Mouse (Mus musculus): ENCODE data around the gene Wdr66. TPM values are rescaled to one million over a fixed set of nuclear protein-coding genes. Genes with fewer than 3 reads are reported as not detected.
A peak's percentile ranks its signal among the peaks of the same experiment; 100 is the strongest.

Wdr66 gene
- total and polyA plus RNA-seq, 3 experiments: 0.21 to 0.34 (median 0.21) TPM

DNA sequence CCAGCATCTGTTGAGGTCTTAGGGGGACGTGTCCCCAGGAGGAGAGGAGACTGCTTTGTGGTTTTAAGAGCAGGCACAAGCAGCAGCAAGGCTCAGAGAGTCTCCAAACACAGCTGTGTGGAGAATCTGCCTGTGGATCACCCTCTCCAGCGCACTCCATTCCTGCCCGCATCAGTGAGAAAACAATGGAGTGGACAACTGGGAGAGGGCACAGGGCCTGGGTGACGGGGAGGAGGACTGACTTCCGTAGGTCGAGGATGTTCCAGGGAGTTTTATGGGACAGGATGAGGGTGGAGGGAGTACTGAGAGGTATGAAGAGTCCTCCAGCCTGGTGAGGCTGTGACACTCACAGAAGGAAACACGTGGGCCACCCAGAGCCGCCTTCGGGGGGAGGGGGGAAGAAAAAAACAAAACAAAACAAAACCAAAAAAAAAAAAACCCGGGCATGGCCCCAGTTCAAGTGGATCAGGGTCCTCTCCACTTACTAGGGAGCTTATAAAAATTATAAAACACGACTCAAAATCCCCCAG, 62.0 kb downstream of the Wdr66 start:
- in situ Hi-C loops (cut with MboI; ENCODE audit: low pct_ligation_motif_present, low pct_unique_long_range_greater_than_20kb, low sequenced_read_pairs) (no loop called here), dilution Hi-C loops (cut with MboI; ENCODE audit: extremely low pct_ligation_motif_present, extremely low pct_unique_long_range_greater_than_20kb, low sequenced_read_pairs) (no loop called here)
- no peaks in the 10 kb centered on the region for H3K79me2 ChIP-seq (replicated peaks; ENCODE audit: control insufficient read depth, extremely low read depth, insufficient read depth, poor library complexity, severe bottlenecking)
- H3K4me2 ChIP-seq (ENCODE audit: insufficient read depth, low read depth, poor library complexity, severe bottlenecking): no peak overlapping the region
- TF ChIP-seq SMC3 (IDR thresholded peaks at IDR 0.05; ENCODE audit: low read depth, low read length): no peak
- no peak for TF ChIP-seq USF2 (conservative IDR thresholded peaks at IDR 0.05; ENCODE audit: low read depth, low read length)
- TF ChIP-seq MAX (IDR thresholded peaks at IDR 0.05; ENCODE audit: low read length): peak; percentile 27; the same call in 1 of the 2 replicates
- 0 out of 2 replicates have a peak, but pooled peaks have one; percentile 12 for TF ChIP-seq ZNF384 (IDR thresholded peaks at IDR 0.05; ENCODE audit: low read depth, low read length)
- H3K9ac ChIP-seq (ENCODE audit: insufficient read depth, low read depth): no peak overlapping the region
- H3K27ac ChIP-seq (ENCODE audit: insufficient read depth, low read depth): no peak overlapping the region
- peaks cover 3 to 34% of the 10 kb centered on the region in 2 experiments for H3K4me1 ChIP-seq (ENCODE audit: control insufficient read depth in 1 of 2, insufficient read depth in 2 of 2)
- peaks cover 2% of the 10 kb centered on the region for H3K27me3 ChIP-seq (replicated peaks)
- no peaks in the 10 kb centered on the region for H3K36me3 ChIP-seq (replicated peaks in 1 of 2; ENCODE audit: control insufficient read depth in 1 of 2, insufficient read depth in 1 of 2, low read length in 1 of 2)
- H3K4me3 ChIP-seq (replicated peaks in 1 of 3; ENCODE audit: low read depth in 2 of 3, low read length in 2 of 3, poor library complexity in 1 of 3): no peak overlapping the region
- H3K9me3 ChIP-seq (replicated peaks; ENCODE audit: low read length): peaks cover 4% of the 10 kb centered on the region
- DNase-seq (ENCODE audit: extremely low read depth): no peak

DNA sequence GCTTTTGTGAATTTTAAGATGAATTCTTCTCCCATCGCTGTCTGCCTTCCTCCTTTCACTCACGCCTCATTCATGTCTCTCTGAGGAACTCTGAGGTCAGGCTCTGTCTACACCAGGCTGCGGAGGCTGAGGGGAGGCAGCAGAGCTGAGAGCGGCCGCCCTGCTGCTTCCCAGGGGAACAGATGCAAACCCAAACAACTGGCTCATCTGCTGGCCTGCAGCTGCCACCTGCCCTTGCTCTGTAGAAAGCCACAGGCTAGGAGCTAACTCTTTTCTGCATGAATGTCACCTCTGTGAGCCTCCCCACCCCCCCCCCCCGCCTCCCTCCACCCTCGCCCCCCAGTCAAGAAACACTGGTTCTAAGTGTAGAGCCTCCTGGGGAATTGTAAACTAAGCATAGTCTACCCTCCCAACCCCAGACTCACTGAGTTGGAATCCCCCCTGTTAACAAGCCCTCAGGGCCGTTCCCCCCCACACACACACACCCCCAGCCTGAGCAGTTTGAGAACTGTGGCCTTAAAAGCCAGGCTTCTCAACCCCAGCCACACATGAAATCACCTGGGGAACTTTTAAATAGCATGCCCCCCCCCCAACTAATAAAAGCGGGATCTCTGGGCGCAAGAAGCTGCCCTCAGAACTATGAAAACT, 63.4 kb downstream of the Wdr66 start:
- H3K4me2 ChIP-seq (ENCODE audit: insufficient read depth, low read depth, poor library complexity, severe bottlenecking): peak overlapping the region; percentile 29
- TF ChIP-seq RCOR1 (conservative IDR thresholded peaks at IDR 0.05; ENCODE audit: low read depth, low read length): no peak
- no peak for TF ChIP-seq JUND (conservative IDR thresholded peaks at IDR 0.05; ENCODE audit: low read depth, low read length)
- no peak for TF ChIP-seq ZNF384 (IDR thresholded peaks at IDR 0.05; ENCODE audit: low read depth, low read length)
- no peak for TF ChIP-seq SMC3 (IDR thresholded peaks at IDR 0.05; ENCODE audit: low read depth, low read length)
- TF ChIP-seq ETS1 (conservative IDR thresholded peaks at IDR 0.05; ENCODE audit: low read depth, low read length): peak; percentile 69
- TF ChIP-seq MXI1 (IDR thresholded peaks at IDR 0.05; ENCODE audit: low read depth, low read length): peak; percentile 45; the same call in 1 of the 2 replicates
- TF ChIP-seq TCF12 (IDR thresholded peaks at IDR 0.05; ENCODE audit: low read depth, low read length): peak; percentile 96
- peak; percentile 64; the same call in 1 of the 2 replicates for TF ChIP-seq EP300 (IDR thresholded peaks at IDR 0.05; ENCODE audit: low read length)
- TF ChIP-seq BHLHE40 (IDR thresholded peaks at IDR 0.05; ENCODE audit: low read depth, low read length): peak; percentile 62
- TF ChIP-seq UBTF (IDR thresholded peaks at IDR 0.05; ENCODE audit: low read depth, low read length): 0 out of 2 replicates have a peak, but pooled peaks have one; percentile 56
- dilution Hi-C loops (cut with MboI; ENCODE audit: extremely low pct_ligation_motif_present, extremely low pct_unique_long_range_greater_than_20kb, low sequenced_read_pairs): no loop called here
- H3K36me3 ChIP-seq (replicated peaks in 1 of 2; ENCODE audit: control insufficient read depth in 1 of 2, insufficient read depth in 1 of 2, low read length in 1 of 2): no peaks in the 10 kb centered on the region
- in situ Hi-C loops (cut with MboI; ENCODE audit: low pct_ligation_motif_present, low pct_unique_long_range_greater_than_20kb, low sequenced_read_pairs): no loop called here
- no peak overlapping the region for H3K27ac ChIP-seq (ENCODE audit: insufficient read depth, low read depth)
- H3K9me3 ChIP-seq (replicated peaks; ENCODE audit: low read length): peaks cover 6% of the 10 kb centered on the region
- no peak overlapping the region for H3K9ac ChIP-seq (ENCODE audit: insufficient read depth, low read depth)
- peaks cover 2% of the 10 kb centered on the region for H3K27me3 ChIP-seq (replicated peaks)
- peaks cover 3 to 34% of the 10 kb centered on the region in 2 experiments for H3K4me1 ChIP-seq (ENCODE audit: control insufficient read depth in 1 of 2, insufficient read depth in 2 of 2)
- H3K4me3 ChIP-seq (replicated peaks in 1 of 3; ENCODE audit: low read depth in 2 of 3, low read length in 2 of 3, poor library complexity in 1 of 3): no peak overlapping the region
- H3K79me2 ChIP-seq (replicated peaks; ENCODE audit: control insufficient read depth, extremely low read depth, insufficient read depth, poor library complexity, severe bottlenecking): no peaks in the 10 kb centered on the region
- DNase-seq (ENCODE audit: extremely low read depth): peak; percentile 87

Data from CH12.LX (cell line).